Mouse (Mus musculus): ENCODE measurements around the gene Cldn7.
A peak's percentile ranks its signal among the peaks of the same experiment; 100 is the strongest.

Gene Cldn7

DNA sequence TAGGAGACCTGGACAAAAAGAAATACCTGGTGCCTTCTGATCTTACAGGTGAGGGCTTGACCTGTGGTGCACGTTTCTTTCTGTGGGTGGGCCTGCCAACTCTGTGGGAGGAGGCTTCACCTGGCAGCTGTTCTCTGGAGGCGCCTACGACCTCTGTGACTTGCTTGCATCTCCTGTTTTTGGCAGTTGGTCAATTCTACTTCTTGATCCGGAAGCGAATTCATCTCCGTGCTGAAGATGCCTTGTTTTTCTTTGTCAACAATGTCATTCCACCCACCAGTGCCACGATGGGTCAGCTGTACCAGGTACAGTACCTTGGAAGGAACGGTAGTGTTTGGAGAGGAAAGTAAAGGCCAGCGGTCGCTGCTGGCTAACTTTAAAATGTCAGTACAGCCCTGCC, 27.8 kb downstream of the Cldn7 start:
- no peak for DNase-seq

DNA sequence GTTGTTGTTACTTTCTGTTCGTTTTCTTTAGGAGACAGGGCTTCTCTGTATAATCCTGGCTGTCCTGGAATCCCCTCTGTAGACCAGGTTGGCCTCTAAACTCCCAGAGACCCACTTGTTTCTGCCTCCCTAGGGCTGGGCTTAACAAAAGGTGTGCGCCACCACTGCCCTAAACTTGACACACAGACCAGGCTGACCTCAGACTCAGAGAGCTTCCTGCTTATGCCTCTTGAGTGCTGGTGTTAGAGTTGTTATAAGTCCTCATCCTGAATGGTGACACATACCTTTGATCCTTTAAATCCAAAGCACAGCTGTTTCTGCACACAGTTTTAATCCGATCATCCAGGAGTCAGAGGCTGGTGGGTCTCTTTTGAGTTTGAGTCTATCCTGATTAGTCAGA, 28.4 kb downstream of the Cldn7 start:
- peak in 1 of 2 experiments; percentile 8 for DNase-seq

- no peak for DNase-seq
Measured at GRCm38 (mm10) chr11:69994401-69995090, 30.0 kb downstream of the Cldn7 start.

- peak; percentile 97 for DNase-seq
Measured at GRCm38 (mm10) chr11:69995391-69995960, 30.9 kb downstream of the Cldn7 start, which contains the start of gene Phf23. TSS of gene Phf23 (plus strand) at chr11:69995777.

- peak; percentile 68 to 75 for DNase-seq
Measured at GRCm38 (mm10) chr11:69996161-69997061, 31.8 kb downstream of the Cldn7 start.

DNA sequence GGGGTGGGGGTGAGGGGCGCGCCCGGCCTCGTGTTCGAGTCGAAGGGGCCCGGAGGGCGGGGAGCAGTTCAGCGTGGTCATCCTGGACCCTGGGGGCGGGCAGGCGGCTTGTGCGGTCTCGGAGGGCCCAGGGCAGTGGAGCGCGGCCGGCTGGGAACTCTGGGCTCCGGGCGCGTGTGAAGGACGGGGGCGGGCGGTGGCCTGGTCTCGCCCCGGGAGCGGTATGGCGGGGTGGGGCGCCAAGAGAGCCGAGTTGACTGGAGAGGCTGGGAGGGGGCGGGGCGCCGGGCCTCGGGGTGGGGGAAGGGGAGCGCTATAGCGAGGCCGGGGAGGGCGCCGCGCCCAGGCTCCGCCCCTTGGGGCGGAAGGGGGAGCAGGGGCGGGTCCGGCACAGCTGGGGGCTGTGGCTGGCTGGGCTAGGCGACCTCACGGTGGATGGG, 32.5 kb downstream of the Cldn7 start:
- peak; percentile 85 for DNase-seq

- DNase-seq: peak in 1 of 2 experiments; percentile 47
Measured at GRCm38 (mm10) chr11:69998567-69999491, 34.2 kb downstream of the Cldn7 start.

DNA sequence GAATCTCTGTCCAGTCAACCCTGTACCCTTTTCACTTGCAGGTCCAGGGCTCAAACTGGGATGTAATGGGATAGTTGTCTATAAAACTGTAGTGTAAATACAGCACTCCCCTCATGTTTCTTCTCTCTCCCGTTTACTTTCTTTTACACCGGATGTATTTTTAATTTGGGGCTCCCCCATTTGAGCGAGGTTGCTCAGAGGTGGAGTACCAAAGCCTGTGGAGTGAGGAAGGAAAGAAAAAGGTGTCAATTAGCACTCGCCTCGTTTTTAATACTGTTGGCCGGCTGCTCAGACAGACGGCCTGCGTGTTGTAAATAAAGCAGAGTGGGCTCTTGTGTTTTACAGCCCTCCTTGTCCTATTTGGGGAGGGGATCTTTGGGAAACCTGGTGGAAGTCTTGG, 35.1 kb downstream of the Cldn7 start:
- DNase-seq: no peak

DNA sequence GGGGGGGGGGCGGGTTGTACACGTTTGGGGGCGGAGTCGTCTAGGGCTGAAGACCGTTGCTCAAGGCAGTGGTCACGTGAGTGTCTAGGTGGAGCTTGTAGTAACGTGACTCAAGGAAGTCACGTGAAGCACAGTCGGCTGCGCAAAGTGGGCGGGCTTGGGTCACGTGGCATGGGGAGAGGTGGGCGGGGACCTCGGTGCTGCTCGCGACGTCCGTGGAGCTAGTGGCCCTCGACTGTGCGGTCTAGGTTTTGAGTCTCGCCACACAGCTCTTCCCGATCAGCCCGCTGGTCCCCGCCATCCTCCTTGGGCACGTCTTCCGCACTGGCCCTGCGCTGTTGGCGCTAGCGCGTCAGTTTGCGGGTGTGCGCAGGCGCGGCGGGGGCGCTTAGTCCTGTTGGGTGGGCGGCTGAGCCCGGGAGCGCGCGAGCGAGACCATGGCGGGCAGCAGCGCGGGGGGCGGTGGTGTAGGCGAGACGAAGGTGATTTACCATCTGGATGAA, 35.9 kb downstream of the Cldn7 start, which contains the start of gene Dvl2:
Gene Dvl2, plus strand, starts transcription at position 200 of the 503 bp plus-strand sequence.
- peak; percentile 91 to 94 for DNase-seq

DNA sequence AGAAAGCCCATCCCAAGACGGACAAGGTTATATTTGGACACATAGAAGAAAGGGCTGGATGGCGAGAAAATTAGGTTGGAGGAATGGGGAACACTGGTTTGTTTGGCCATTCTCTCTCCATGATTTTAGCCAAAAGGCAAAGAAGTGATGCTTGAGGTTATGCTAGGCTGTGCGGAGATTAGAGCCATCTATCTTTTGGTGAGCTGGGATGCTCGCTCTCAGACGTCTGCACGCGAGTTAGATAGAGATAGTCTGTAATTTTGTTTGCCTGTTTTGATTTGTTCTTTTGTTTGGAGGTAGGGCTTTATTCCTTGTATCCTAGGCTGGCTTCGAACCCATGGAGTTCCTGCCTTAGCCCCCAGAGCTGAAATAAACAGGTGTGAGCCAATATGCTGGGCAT, 36.6 kb downstream of the Cldn7 start:
- no peak for DNase-seq

DNA sequence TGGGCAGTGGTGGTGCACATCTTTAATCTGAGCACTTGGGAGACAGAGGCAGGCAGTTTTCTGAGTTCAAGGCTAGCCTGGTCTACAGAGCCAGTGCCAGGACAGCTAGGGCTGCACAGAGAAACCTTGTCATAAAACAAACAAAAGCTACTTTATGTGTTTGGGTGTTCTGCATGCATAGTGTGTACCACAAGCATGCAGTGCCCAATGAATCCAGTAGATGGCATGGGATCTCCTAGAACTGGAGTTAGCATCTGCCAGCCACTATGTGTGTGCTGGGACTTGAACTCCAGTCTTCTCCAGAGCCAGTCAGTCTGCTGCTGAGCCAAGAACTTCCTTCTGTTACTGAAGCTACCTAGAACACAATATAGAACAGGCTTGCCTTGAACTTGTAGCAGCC, 37.3 kb downstream of the Cldn7 start:
- peak in 1 of 2 experiments; percentile 81 for DNase-seq

- DNase-seq: peak in 1 of 2 experiments; percentile 13
Measured at GRCm38 (mm10) chr11:70002471-70002870, 37.9 kb downstream of the Cldn7 start.

DNA sequence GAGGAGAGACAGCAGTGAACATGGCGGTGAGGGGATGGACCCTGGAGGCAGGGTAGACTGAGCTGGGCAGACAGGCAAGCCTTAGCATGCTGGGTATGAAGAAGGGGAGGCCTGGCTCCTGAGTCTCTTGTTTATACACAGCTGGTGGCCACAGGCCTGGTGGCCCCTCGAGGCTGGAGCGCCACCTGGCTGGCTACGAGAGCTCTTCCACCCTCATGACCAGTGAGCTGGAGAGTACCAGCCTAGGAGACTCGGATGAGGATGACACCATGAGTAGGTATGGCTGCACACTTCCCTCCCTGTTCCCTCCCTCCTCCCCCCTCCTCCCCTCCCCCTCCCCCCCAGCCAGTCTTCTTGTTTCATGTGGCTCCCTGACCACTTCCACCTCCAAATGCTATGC, 40.9 kb downstream of the Cldn7 start:
- peak in 1 of 2 experiments; percentile 24 for DNase-seq

DNA sequence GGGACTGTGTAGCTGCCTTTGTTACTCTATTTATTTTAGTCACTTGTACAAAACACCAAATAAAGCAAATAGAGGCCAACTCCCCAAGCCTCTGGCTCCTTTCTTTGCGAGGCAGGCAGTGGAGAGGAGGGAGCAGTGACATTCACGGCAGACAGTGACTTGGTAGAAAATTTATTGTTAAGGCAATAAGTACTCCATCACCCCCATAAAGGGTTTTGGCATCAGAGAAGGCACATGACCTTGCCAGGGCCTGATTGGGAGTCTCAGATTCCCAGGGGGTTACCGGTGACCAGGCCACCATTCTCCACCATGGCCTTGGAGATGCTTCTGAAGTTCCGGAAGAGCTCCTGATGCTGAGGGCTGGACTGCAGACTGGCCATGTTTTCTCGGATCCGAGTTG, 45.5 kb downstream of the Cldn7 start:
- DNase-seq: no peak

- DNase-seq: no peak
Measured at GRCm38 (mm10) chr11:70010548-70010947, 46.0 kb downstream of the Cldn7 start.

DNA sequence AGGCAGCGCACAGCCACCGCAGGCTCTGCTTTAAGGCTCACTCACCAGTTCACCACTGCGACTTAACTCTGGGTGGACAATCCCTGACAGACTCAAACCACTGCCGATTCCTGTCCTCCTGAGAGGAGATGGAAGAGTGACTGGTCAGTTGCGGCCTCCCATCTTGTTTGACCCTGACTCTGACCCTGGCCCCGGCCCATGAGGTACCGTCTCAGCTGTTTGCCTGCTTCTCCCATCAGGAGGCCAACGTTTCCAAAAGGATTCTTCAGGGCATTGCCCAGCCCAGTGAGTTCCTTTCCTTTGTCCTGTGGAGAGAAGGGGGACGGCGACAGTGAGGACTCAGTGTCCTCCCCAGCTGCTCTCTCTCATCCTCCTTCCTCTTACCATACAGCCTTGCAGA, 46.4 kb downstream of the Cldn7 start:
- no peak for DNase-seq

DNA sequence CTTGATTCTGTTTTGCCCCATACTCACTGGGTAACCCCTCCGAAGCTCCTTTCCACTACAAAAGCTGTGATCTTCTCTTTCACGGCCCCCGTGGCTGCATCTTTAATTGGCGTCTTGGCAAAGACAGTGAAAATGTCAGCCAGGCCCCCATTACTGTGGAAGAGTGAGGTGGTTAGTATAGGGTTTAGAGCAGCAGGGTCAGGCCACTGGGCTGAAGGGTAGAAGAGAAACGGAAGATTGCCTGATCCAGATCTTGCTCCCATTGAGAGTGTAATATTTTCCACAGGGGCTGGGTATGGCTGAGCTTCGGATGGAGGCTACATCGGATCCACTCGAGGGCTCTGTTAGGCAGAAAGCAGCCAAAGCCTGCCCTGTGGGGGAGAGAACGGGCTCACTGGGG, 48.4 kb downstream of the Cldn7 start:
- DNase-seq: no peak

GRCm38 (mm10) chr11:70013408-70013807, 48.8 kb downstream of the Cldn7 start:
- DNase-seq: peak in 1 of 2 experiments; percentile 9

DNA sequence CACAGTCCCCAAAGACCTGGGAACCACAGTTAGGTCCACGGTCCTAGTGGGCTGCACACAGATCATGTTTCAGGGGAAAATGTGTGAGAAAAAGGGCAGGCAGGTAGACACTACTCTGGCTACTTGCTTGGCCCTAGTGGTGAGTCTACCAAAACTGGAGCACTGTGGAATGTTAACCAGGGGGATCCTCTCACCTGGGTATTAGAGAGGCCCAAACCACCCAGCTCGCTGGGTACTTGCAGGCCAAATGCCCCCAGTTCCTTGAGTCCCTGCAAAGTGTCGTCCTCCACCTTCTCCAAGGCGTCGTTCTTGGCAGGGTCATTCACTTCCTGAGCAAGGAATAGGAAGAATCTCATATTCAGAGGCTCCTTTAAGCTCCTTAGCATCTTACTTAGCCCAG, 49.5 kb downstream of the Cldn7 start:
- DNase-seq: no peak

GRCm38 (mm10) chr11:70014880-70015558, 50.4 kb downstream of the Cldn7 start, which contains the start of gene Acadvl:
TSS of gene Acadvl (minus strand) at chr11:70015411.
- peak; percentile 91 to 92 for DNase-seq

GRCm38 (mm10) chr11:70015677-70016076, 51.1 kb downstream of the Cldn7 start:
- no peak for DNase-seq
